Mouse (Mus musculus) c-Kit-positive CD71-positive TER-119-positive erythroid progenitor cells, embryonic 14.5 days (primary cell): ENCODE results near the gene Mex3a.

Experiments
- DNase-seq: peaks from one replicate; pipeline ENCODE4 v3.0.0-alpha.2; 2013; ENCODE audit warnings: low spot score

The Mex3a gene

DNA sequence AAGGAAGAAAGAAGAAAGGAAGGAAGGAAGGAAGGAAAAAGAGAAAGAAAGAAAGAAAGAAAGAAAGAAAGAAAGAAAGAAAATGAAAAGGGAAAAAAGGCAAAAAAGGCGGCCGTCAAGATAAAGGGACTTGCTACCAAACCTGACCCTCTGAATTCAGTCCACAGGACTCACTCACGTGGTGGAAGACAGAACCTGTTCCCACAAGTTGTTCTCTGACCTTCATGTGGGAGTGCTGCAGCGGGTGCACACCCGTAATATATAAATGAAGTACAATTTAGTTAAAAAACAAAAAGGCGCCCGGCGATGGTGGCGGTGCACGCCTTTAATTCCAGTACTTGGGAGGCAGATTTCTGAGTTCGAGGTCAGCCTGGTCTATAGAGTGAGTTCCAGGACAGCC is 3.5 kb upstream of the Mex3a start:
- DNase-seq = no peak

DNA sequence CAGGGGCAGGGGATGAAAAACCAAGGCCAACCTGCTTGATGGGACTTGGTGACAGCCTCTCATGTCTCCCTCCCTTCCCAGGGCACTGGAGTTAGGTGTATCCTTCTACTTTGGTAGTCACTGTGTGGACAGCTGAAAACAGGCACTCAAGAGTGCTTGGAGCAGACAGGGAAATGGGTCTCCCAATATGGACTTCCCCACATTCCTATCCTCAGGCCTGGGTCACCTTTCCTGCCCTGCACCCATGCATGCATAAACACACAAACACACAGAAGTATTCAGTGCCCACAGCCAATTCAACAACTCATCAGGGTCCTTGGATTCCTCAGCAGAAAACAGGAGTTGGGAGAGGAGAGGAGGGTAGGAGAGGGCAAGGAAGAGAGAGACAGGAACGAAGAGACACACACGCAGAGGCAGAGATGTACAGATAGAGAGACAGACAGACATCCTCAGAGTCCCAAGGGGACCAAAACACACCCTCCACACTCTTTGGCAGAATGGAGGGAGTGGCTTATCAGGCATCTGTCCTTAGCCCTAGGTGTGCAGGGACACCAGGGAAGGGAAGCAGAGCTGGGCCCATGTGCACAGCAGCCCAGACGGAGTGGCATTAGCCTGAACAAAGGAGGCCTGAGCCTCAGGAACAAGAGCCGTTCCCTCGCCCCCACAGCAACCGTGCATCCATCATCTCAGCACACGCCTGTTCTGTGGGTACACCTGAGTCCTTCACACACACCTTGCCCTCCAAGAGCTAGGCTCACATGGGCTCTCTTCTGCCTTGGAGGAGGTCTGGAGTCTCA is 2.8 kb upstream of the Mex3a start:
- no peak for DNase-seq

DNA sequence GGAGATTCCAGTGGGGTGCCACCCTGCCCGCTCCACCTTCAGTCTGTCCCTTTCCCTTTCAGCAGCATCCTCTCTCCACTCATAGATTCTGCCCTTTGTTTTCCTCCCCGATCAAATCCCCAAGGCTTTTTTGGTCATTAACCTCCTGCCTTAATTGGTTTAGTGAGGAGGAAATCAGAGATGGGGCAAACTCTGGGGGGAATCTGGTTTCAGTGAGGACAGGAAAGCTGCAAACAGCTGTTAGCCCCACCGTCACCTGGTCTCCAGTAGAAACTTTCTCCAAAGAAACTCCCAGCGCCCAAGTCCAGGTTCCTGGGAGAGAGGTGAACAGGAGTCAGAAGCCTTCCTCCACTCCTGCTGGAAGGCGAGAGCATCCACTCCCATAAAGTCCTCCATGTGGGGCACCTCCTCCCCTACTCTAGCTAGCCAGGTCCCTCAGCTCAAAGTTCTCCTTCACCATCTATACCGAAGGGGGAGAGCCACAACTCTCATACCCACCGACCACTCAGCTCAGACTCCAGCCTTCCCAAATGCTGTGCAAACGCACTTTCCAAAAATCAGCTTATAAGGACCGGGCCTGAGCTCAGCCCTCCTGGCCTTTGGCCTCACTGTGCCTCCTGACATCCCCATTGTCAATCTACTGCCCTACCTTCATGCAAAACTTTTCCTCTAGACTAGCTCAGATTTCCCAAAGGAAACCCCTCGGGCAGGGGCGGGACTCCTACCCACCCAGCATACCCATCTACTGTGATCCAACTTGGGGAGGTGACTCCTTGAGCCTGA is 1.9 kb upstream of the Mex3a start:
- DNase-seq = no peak

DNA sequence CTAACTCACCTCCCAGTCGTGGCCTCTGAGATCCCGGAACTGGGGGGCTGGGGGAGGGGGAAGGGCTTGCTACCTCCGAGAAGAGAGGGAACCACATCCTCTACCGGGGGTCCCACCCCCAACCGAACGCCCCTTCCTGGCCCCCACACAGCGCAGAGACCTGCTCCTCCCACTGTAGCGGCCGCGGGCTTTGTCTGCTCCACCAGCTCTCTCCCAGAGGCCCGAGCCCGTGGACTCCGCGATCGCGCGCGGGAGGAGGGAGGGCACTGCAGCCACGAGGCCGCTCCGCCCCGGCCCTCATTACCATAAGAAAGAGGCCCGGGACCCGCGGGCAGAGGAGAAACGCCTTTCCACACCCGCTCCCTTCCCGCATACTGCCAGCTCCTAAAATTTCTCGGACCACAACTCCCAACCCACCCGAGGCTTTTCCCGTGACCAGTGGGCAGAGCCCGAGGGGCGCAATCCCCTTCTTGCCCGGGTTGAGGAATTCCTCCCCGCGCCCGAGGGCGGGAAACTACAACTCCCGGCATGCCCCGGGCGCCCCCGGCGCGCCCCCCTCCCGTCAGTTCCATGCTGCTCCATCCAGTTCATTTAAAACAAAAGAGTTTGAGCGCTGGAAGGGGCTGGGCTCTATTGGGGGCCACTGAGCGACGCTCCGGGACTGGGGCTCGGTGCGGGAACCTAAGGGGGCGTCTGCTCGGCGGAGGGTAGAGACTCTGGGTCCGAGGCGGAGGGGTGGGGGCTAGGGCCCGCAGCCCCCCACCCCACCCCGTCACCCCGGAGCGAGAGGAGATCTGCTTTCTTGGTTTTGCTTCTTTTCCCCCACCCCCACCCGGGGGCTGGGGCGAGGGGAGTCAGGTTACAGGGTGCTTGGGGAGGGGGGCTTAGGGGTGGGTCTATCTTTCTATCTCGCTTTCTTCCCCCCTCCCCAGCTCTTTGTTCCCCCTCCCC is 572 bp upstream of the Mex3a start:
- DNase-seq = peak; percentile 55

DNA sequence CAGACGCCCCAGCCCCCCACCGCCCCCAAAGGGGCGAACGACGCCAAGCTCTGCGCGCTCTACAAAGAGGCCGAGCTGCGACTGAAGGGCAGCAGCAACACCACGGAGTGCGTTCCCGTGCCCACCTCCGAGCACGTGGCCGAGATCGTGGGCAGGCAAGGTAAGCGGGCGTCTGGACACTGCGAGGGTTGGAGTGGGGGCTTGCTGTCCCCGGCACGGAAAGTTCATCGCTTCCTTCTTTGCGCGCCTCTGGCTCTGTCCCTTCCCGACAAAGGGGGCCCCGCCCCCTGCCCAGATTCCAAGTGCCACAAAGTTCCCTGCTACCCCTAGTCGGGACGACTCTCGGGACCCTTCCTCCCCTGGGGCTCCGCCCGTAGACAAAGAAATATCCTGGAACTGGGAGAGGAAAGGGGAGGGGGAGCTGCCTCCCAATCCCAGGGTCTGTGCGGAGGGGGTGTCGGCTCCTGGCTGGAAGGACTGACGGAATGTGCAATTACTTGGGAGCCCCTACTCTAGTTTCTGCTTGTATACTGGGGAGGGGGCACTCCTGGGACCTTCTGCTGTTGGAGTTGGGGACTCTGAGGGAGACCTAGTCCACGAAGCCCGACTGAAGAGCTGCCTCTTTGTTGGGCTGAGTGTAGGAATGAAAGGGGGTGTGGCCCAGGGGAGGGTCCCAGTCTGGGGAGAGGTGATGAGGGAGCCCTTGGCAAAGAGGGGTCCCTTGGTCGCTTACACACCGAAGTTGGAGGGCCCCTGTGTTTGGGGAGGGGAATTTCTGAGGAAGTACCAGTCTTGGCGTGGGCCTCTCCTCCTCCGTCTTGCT is 705 bp downstream of the Mex3a start:
- no peak for DNase-seq

DNA sequence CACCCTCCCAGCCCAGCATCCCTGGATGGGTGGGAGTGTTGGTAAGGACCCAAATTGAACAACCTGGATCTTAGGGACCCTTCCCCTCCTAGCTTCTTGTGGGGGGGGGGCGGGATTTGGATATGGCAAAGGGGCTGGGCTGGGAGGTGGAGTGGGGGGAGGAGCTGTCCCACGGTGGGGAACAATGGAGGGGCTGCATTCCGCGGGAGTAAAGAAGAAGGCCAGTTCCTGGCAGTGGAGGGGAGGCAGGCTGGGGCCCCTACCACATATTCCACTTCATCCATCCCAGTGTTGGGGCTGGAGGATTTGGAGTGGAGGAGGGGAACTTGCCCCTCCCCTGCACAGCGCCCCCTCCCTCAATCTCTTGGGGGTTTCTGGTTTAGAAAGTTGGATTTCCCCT is 1.5 kb downstream of the Mex3a start:
- no peak for DNase-seq

DNA sequence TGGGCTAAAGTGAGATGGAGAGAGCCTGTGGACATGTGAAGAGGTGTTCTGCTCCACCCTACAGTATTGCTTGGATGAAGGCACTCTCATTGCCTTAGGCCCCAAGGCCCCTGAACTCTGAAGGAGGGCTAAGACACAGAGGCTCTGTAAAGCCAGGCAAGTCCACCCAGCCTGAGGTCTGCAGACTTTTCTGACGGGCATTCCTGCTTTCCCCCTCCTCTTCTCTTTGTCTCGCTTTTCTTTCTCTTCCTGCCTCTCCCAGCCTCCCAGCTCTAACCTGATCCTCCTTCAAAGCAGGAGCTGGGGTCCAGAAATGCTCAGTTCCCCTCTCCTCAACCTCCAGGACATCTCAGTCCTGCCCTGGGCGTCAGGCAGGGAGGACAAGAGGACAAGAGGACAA is 2.8 kb downstream of the Mex3a start:
- no peak for DNase-seq

DNA sequence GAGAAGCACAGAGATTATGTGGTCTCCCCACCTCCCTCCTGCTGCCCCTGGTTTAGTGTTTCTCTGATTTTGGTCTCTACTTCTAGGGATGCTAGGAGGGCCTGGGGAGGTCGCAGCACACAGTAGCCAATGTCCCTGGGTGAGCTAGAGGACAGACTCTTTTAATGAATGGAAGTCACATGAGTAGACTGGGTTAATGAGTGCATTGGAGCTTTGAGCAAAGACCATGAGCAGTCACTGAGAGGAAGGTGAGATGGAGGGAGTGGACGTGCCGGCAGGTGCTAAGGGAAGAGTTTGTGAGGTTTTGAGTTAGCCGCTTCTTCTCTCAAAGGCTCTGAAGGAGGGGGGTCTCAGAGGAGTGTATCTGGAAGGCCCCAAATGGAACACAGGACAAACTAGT is 3.3 kb downstream of the Mex3a start:
- DNase-seq = no peak

DNA sequence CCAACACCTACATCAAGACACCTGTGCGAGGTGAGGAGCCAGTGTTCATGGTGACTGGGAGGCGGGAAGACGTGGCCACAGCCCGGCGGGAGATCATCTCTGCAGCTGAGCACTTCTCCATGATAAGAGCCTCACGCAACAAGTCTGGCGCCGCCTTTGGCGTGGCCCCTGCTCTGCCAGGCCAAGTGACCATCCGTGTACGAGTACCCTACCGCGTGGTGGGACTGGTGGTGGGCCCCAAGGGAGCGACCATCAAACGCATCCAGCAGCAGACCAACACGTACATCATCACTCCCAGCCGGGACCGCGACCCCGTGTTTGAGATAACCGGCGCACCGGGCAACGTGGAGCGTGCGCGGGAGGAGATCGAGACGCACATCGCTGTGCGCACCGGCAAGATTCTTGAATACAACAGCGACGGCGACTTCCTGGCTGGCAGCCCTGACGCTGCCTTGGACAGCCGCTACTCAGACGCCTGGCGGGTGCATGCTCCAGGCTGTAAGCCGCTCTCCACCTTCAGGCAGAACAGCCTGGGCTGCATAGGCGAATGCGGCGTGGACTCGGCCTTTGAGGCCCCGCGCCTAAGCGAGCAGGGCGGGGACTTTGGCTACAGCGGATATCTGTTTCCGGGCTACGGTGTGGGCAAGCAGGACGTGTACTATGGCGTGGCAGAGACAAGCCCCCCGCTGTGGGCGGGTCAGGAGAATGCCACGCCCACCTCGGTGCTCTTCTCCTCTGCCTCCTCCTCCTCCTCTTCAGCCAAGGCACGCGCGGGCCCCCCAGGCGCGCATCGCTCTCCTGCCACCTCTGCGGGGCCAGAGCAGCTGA is 4.1 kb downstream of the Mex3a start:
- peak; percentile 69 for DNase-seq

DNA sequence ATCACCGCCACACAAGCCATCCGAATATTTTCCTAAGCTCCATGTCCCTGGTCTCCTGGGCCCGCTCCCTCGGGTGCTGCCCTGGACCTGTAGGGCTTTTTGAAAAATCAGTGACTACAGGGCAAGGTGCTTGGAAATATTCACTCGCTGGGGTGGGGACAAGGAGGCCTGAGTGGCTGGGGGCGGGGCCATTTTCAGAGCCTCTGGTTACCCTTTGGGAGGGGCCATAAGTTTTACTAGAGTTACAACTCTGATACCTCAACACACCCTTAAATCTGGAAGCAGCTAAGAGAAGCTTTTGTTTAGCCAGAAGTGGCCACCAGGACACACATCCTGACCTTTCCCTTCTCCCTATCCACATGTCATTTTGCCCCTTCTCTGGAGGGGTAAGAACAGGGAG is 5.0 kb downstream of the Mex3a start:
- DNase-seq = no peak

DNA sequence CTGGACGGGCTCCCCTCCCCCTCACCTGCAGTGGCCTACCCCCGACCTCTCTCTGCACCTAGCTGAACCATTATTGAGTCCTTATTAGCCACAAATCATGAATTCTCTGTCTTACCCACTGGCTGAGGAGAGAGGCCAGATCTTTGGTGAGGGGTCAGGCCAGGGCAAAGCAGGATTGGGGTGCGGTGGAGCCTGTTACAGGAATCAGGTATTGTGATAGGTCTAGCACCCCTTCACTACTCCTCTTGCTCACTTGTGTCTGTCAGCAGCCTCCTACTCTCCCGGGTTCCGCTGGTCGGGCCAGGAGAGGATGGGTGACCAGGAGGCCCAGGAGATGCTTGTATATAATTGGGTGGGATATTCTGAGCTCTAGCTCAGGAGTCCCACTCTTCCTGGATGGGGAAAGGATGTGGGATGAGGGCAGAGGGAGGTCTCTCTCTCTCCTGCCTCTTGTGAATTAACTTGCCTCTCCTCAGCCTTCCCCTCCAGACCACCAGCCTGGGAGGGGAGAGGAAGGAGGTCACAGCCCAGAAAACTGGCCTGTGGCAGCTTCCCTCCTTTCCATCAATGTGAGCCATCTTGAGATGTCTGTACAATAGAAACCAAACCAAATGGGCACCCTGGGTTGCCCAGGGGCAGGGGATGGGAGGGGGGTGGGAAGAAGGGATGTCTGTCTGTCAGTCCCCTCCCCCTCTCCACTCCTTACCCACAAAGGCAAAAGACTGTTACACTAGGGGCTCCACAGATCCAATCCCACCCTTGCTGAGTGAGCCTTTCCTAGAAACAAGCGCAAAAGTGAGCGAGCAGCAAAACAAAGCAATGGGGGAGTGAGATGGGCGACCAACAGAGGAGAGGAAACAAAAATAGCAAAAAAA is 6.3 kb downstream of the Mex3a start:
- DNase-seq = no peak

DNA sequence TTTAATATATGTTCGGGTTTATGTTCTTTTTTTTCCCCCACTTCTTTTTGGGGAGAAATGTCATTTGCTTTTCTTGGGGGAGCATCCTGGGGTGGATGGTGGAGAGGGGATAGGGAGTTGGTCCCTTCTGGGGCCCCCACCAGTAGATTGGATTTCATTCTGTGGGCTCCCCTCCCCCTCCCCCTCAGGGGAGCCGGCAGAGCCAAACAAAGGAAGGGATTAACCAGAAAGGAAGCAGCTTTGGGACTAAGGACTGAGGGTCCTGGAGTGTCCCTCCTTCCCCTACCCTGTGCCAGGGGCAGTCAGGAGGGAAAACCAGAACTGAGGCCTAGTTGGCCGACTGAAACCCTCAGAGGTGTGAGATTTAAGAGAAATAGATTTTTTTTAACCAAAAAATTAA is 7.2 kb downstream of the Mex3a start:
- no peak for DNase-seq

DNA sequence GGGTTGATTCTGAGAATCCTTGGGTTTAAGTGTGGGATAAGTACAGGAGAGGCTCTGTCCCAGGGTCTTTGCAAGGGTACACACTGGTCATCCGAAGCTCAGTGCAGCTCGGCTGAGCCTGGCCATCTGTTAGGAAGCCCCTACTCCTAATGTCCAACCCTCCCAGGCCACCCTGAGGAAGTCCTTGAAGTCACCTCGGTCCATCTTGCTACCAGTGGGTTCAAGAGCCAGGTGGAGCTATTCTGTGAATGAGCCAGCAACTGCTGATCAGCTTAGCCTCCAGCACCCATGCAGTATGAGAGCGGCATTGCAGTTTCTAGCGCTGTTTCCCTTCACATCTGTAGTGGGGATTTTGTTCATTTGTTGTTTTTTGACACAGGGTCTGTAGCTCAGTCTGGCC is 7.9 kb downstream of the Mex3a start:
- DNase-seq = no peak

DNA sequence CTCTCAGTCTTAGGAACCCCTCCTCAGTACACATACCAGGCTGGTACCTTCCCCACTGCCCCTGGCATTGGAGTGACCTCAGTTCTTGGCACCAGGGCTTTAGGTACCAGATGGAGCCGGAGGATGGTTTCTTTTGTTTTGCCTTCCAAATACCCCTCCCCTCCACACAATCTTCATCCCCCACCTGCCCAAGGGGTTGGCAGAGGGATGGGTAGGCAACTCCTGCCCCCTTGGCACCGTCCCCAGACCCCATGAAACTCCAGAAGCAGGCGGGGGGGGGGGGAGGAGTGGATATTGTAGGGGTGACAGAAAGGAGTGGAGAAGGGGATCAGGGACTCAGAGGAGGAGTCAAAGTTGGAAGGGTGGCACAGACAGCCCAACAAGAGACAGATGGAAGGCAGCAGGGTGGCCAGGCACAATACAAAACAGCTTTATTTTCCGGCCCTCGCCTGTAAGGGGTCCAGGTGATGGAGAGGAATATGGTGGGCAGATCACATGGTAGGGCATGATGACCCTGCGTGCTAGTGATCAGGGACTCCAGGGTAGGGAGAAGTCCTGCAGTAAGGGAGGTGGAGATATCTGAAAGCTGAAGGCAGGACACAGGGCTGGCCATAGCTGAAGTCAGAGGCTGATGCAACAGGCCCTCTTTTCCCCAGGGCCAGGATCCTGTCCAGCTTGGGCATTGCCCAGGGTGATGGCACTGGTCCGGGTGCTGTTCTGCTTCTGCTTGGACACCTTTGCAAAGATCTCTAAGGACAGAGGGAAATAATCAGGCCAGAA is 9.6 kb downstream of the Mex3a start:
- no peak for DNase-seq

DNA sequence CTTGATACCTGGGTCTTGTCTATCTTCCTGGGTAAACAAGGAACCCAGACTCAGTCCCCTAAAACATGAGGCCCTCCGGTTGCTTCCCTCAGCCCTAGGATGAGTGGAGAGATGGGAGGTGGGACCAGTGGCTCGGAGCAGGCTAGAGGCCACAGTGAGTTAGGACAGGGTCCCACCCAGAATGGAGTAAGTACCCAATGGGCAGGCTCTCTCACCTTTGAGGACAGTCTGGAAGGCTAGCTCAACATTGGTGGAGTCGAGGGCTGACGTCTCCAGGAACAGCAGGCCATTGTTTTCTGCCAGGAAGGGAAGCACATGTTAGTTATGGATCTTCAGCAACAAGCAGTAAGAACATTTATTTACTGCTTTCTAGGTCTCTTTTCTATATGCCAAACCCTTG is 10.3 kb downstream of the Mex3a start:
- DNase-seq = no peak

DNA sequence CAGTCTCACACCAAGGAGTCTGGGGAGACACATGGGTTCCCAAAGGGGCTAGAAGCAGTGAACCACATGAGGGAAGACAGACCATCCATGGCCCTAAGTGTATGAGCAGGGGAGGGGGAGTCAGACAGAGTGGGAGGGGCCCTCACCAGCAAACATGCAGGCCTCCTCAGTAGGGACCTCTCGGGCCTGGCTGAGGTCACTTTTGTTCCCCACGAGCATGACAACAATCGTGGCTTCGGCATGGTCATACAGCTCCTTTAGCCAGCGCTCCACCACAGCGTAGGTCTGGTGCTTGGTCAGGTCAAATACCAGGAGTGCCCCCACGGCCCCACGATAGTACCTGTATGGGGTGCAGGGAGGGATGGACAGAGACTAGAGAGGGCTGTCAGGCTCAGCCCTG is 11.0 kb downstream of the Mex3a start:
- no peak for DNase-seq

DNA sequence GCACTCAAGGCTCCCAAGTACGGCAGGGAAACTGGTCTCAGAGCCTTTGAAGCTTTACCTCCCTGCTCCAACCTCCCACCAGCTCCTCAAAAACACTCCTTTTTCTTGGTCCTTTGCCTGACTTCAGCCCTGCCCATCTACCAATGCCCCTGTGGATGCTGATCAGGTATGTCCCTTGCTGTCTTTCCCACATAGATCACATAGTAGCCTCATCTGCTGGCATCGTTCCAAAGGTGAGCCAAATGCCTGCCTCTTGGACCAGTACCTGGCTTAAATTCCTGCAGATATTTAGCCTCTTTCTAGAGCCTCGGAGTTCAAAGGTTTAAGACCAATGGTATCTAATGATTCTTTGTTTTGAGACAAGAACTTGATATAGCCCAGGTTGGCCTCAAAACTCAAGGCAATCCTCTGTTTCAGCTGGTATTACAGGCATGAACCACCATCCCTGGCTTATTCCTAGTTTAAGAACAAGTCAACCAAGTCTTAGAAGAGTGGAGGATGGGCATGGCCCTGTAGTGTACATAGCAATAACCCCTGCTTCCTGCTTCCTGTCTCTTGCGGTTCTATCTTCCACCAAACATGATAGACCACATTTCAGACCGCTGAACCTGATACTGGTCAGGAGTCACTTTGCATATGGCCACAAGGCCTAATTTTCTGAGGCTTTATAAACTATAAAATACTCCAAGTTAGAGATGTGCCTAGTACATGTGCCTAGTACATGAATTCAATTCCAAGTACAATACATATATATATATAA is 11.6 kb downstream of the Mex3a start:
- no peak for DNase-seq

DNA sequence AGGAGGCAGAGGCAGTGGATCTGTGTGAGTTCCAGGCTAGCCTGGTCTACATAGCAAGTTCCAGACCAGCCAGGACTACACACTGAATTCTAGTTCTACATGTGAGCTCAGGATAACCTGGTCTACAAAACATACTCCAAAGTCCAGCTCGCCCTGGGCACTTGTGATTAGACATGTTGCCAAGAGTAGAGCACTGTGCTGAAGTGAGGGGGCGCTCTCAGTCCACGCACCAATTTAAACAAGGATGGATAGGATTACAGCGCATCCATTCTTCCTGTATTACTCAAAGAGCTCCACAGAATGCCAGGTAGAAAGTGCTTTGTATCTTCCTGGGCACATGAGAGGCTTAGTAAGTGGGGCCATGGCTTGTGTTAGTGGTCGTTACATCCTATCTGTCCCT is 12.3 kb downstream of the Mex3a start:
- DNase-seq = no peak
